Mouse (Mus musculus): ENCODE data around the gene Snx18.

DNA sequence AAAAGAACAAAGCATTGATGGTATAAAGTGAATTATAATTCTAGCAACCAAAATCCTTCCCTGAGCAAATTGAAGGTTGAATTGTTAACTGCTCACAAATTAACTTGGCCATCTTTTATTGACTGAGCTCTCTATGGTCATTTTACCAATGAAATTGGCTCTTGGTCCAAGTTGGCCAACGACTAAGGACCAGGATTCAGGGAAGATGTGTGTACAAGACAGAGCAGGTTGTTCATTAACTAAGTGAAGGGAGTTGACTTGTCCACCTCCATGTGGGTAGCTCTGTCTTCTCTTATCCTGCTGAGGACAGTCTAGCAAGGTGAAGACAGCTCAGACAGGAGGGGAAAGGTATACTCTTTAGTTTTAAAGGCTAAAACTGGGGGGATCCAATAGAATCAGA, 66.0 kb downstream of the Snx18 start:
- TF ChIP-seq CTCF (IDR thresholded peaks at IDR 0.05) (no peak), EP300 (IDR thresholded peaks at IDR 0.05) (no peak)
